Mouse (Mus musculus) MEL (cell line): Measurements from ENCODE around the gene Cfh. TPM values are rescaled to one million over a fixed set of nuclear protein-coding genes. Genes with fewer than 3 reads are reported as not detected.

ENCODE experiments used
- DNase-seq: peaks from one replicate; pipeline ENCODE4 v3.0.0; 2011; ENCODE audit warnings: low read depth, low spot score
- H3K27ac ChIP-seq: 2 replicates; pipeline ENCODE4 v1.5.1; 2012; ENCODE audit warnings: low read depth, mild to moderate bottlenecking, control low read depth, low read length, moderate library complexity; ENCODE audit not compliant: control insufficient read depth
- H3K27me3 ChIP-seq, 2 experiments: fragments of 150-350 bp in 1 of 2; sonication (generic) in 1 of 2; 2 replicates each; pipeline ENCODE4 v1.6.1; 2012; ENCODE audit warnings: low read length in 2 of 2, mild to moderate bottlenecking in 2 of 2, improper control_type of control experiment in 1 of 2, moderate library complexity in 1 of 2; ENCODE audit not compliant: insufficient read depth in 2 of 2, control insufficient read depth in 1 of 2
- H3K36me3 ChIP-seq, 2 experiments: 2 replicates each; pipeline ENCODE4 v1.6.1; 2012 to 2014; ENCODE audit warnings: low read length in 2 of 2, improper control_type of control experiment in 1 of 2, inconsistent platforms in 1 of 2, mild to moderate bottlenecking in 1 of 2; ENCODE audit not compliant: insufficient read depth in 2 of 2, control insufficient read depth in 1 of 2
- H3K4me1 ChIP-seq, 2 experiments: fragments of 150-350 bp in 1 of 2; sonication (generic) in 1 of 2; 2 replicates each; pipeline ENCODE4 v1.6.1; 2012; ENCODE audit warnings: low read length in 2 of 2, improper control_type of control experiment in 1 of 2, mild to moderate bottlenecking in 1 of 2; ENCODE audit not compliant: insufficient read depth in 2 of 2, control insufficient read depth in 1 of 2
- H3K4me3 ChIP-seq, 2 experiments: fragments of 150-350 bp in 1 of 2; sonication (generic) in 1 of 2; 2 replicates each; pipeline ENCODE4 v1.5.1; 2012; ENCODE audit warnings: low read depth in 2 of 2, low read length in 2 of 2, mild to moderate bottlenecking in 2 of 2, moderate library complexity in 2 of 2, control low read depth in 1 of 2, improper control_type of control experiment in 1 of 2; ENCODE audit not compliant: control insufficient read depth in 1 of 2, insufficient read depth in 1 of 2
- H3K79me2 ChIP-seq: 2 replicates; pipeline ENCODE4 v1.6.1; 2012; ENCODE audit warnings: mild to moderate bottlenecking, low read length, moderate library complexity; ENCODE audit not compliant: control insufficient read depth, poor library complexity, insufficient read depth
- H3K9ac ChIP-seq: 2 replicates; pipeline ENCODE4 v1.6.1; 2012; ENCODE audit warnings: low read depth, mild to moderate bottlenecking, control low read depth, low read length, moderate library complexity; ENCODE audit not compliant: control insufficient read depth, poor library complexity, severe bottlenecking
- H3K9me3 ChIP-seq: fragments of 150-350 bp; sonication (generic); replicated peaks from 2 replicates; pipeline ENCODE4 v1.6.1; 2012; ENCODE audit warnings: mild to moderate bottlenecking, low read length, improper control_type of control experiment, moderate library complexity; ENCODE audit not compliant: insufficient read depth
- CHD1 ChIP-seq: IDR thresholded peaks from 2 replicates; pipeline ENCODE4 v1.6.1; 2012; ENCODE audit warnings: low read depth, mild to moderate bottlenecking, inconsistent platforms, low read length, improper control_type of control experiment
- CHD2 ChIP-seq: IDR thresholded peaks from 2 replicates; pipeline ENCODE4 v1.6.1; 2011; ENCODE audit warnings: low read length, improper control_type of control experiment
- CTCF ChIP-seq, 3 experiments: IDR thresholded peaks in 2 of 3; conservative IDR thresholded peaks in 1 of 3; 2 replicates each; pipeline ENCODE4 v1.5.1; 2011 to 2012; ENCODE audit warnings: low read length in 3 of 3, low read depth in 2 of 3, mild to moderate bottlenecking in 2 of 3, improper control_type of control experiment in 1 of 3, inconsistent platforms in 1 of 3, mixed read lengths in 1 of 3, moderate library complexity in 1 of 3; ENCODE audit not compliant: control insufficient read depth in 1 of 3, insufficient read depth in 1 of 3, poor library complexity in 1 of 3, severe bottlenecking in 1 of 3
- E2F4 ChIP-seq: IDR thresholded peaks from 2 replicates; pipeline ENCODE4 v1.6.1; 2011; ENCODE audit warnings: low read depth, low read length, improper control_type of control experiment, borderline replicate concordance
- ELF1 ChIP-seq: IDR thresholded peaks from 2 replicates; pipeline ENCODE4 v1.6.1; 2014; ENCODE audit warnings: low read depth, mild to moderate bottlenecking, inconsistent platforms, low read length, improper control_type of control experiment, moderate library complexity
- EP300 ChIP-seq, 2 experiments: IDR thresholded peaks; 2 replicates each; pipeline ENCODE4 v1.6.1; 2011; ENCODE audit warnings: improper control_type of control experiment in 2 of 2, low read length in 2 of 2, low read depth in 1 of 2, mild to moderate bottlenecking in 1 of 2
- ETS1 ChIP-seq: IDR thresholded peaks from 2 replicates; pipeline ENCODE4 v1.6.1; 2012; ENCODE audit warnings: low read depth, mild to moderate bottlenecking, inconsistent platforms, low read length, improper control_type of control experiment, moderate library complexity
- GABPA ChIP-seq: IDR thresholded peaks from 2 replicates; pipeline ENCODE4 v1.6.1; 2012; ENCODE audit warnings: low read depth, mild to moderate bottlenecking, inconsistent platforms, low read length, improper control_type of control experiment, moderate library complexity
- MXI1 ChIP-seq: IDR thresholded peaks from 2 replicates; pipeline ENCODE4 v1.6.1; 2011; ENCODE audit warnings: mild to moderate bottlenecking, low read depth, low read length, improper control_type of control experiment
- MYB ChIP-seq: IDR thresholded peaks from 2 replicates; pipeline ENCODE4 v1.6.1; 2011; ENCODE audit warnings: mild to moderate bottlenecking, low read depth, low read length, improper control_type of control experiment
- MYC ChIP-seq: IDR thresholded peaks from 2 replicates; pipeline ENCODE4 v1.6.1; 2011; ENCODE audit warnings: low read depth, mild to moderate bottlenecking, low read length, improper control_type of control experiment, moderate library complexity
- NRF1 ChIP-seq: IDR thresholded peaks from 2 replicates; pipeline ENCODE4 v1.6.1; 2014; ENCODE audit warnings: low read depth, mild to moderate bottlenecking, inconsistent platforms, low read length, improper control_type of control experiment, moderate library complexity; ENCODE audit not compliant: poor library complexity, insufficient read depth, severe bottlenecking
- POLR2A ChIP-seq, 2 experiments: IDR thresholded peaks; 2 replicates each; pipeline ENCODE4 v1.6.1; 2011 to 2012; ENCODE audit warnings: low read length in 2 of 2, mild to moderate bottlenecking in 2 of 2, control low read depth in 1 of 2, improper control_type of control experiment in 1 of 2, low read depth in 1 of 2, moderate library complexity in 1 of 2; ENCODE audit not compliant: control insufficient read depth in 1 of 2, insufficient read depth in 1 of 2, poor library complexity in 1 of 2
- POLR2AphosphoS2 ChIP-seq: IDR thresholded peaks from 2 replicates; pipeline ENCODE4 v1.6.1; 2011; ENCODE audit warnings: low read length, improper control_type of control experiment
- POLR2AphosphoS5 ChIP-seq: IDR thresholded peaks from 2 replicates; pipeline ENCODE4 v1.6.1; 2012; ENCODE audit warnings: low read depth, borderline replicate concordance, mild to moderate bottlenecking, inconsistent platforms, low read length, moderate library complexity, mixed read lengths
- RAD21 ChIP-seq: IDR thresholded peaks from 2 replicates; pipeline ENCODE4 v1.6.1; 2011; ENCODE audit warnings: mild to moderate bottlenecking, low read depth, low read length, improper control_type of control experiment
- RCOR1 ChIP-seq: IDR thresholded peaks from 2 replicates; pipeline ENCODE4 v1.6.1; 2012; ENCODE audit warnings: low read depth, mild to moderate bottlenecking, inconsistent platforms, low read length, improper control_type of control experiment
- SMC3 ChIP-seq: IDR thresholded peaks from 2 replicates; pipeline ENCODE4 v1.6.1; 2011; ENCODE audit warnings: low read depth, low read length, improper control_type of control experiment
- TBP ChIP-seq: IDR thresholded peaks from 2 replicates; pipeline ENCODE4 v1.8.0; 2011; ENCODE audit warnings: low read depth, low read length, improper control_type of control experiment
- TCF12 ChIP-seq: IDR thresholded peaks from 2 replicates; pipeline ENCODE4 v1.6.1; 2014; ENCODE audit warnings: low read depth, mild to moderate bottlenecking, inconsistent platforms, low read length, improper control_type of control experiment, moderate library complexity
- USF1 ChIP-seq: IDR thresholded peaks from 2 replicates; pipeline ENCODE4 v1.6.1; 2014; ENCODE audit warnings: low read depth, mild to moderate bottlenecking, inconsistent platforms, low read length, improper control_type of control experiment, moderate library complexity
- USF2 ChIP-seq, 2 experiments: IDR thresholded peaks; 2 replicates each; pipeline ENCODE4 v1.6.1; 2011 to 2012; ENCODE audit warnings: improper control_type of control experiment in 2 of 2, low read length in 2 of 2, borderline replicate concordance in 1 of 2, inconsistent platforms in 1 of 2, low read depth in 1 of 2, mild to moderate bottlenecking in 1 of 2; ENCODE audit not compliant: insufficient read depth in 1 of 2
- ZKSCAN1 ChIP-seq: IDR thresholded peaks from 2 replicates; pipeline ENCODE4 v1.6.1; 2012; ENCODE audit warnings: low read depth, mild to moderate bottlenecking, inconsistent platforms, low read length, improper control_type of control experiment, moderate library complexity
- ZMIZ1 ChIP-seq: IDR thresholded peaks from 2 replicates; pipeline ENCODE4 v1.6.1; 2012; ENCODE audit warnings: low read depth, mild to moderate bottlenecking, inconsistent platforms, low read length, improper control_type of control experiment, moderate library complexity
- polyA plus RNA-seq, 2 experiments: library from polyadenylated mRNA; stranded (reverse) in 1 of 2; unstranded in 1 of 2; fragments of >175 nt in 1 of 2; fragments of >200 nt in 1 of 2; gene quantifications; 2 replicates each; pipeline versions ENCODE4 v1.2.1 to v1.2.4; 2012; ENCODE audit warnings: low replicate concordance in 2 of 2, low read depth in 1 of 2; ENCODE audit not compliant: insufficient read length in 2 of 2, insufficient read depth in 1 of 2, missing spikeins in 1 of 2
- total RNA-seq: library from RNA; depleted of rRNA; stranded (reverse); fragments of 300-350 nt; gene quantifications from 2 replicates; pipeline ENCODE4 v1.2.3, GENCODE M21; 2012

The Cfh gene
- total and polyA plus RNA-seq, 3 experiments = not detected

DNA sequence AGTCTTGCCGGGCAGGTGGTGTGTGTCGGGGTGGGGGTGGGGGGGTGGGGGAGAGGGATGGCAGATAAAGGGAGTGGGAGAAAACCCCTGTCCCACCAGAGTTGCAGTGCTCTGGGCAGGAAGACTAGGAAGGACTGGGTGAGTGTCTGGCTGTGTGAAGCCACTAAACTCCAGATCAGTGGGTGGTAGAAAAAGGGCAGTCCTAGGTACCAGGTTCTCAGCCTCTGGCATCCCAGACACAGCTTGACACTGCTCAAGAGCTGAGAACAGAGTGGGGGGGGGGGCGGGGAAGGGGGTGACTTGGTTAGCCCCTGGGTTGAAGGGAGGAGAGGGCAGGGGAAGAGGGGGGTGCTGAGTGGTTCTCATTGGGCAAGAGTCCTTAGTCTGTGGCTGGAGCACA, 24.6 kb downstream of the Cfh start:
- no peak overlapping the region for H3K9ac ChIP-seq
- no peaks in the 10 kb centered on the region for H3K4me1 ChIP-seq
- no peaks in the 10 kb centered on the region for H3K36me3 ChIP-seq
- no peak overlapping the region for H3K4me3 ChIP-seq
- no peaks in the 10 kb centered on the region for H3K27me3 ChIP-seq
- no peaks in the 10 kb centered on the region for H3K9me3 ChIP-seq
- no peak overlapping the region for H3K27ac ChIP-seq
- no peak for DNase-seq
- TF ChIP-seq CHD2 (no peak), SMC3 (no peak), RCOR1 (no peak), MYB (no peak), NRF1 (no peak), USF2 (IDR thresholded peaks at IDR 0.05; ENCODE audit: borderline replicate concordance in 1 of 2, insufficient read depth in 1 of 2, low read depth in 1 of 2, low read length in 2 of 2) (no peak), ETS1 (no peak), EP300 (IDR thresholded peaks at IDR 0.05; ENCODE audit: low read depth in 1 of 2, low read length in 2 of 2) (no peak)
- no peaks in the 10 kb centered on the region for H3K79me2 ChIP-seq

DNA sequence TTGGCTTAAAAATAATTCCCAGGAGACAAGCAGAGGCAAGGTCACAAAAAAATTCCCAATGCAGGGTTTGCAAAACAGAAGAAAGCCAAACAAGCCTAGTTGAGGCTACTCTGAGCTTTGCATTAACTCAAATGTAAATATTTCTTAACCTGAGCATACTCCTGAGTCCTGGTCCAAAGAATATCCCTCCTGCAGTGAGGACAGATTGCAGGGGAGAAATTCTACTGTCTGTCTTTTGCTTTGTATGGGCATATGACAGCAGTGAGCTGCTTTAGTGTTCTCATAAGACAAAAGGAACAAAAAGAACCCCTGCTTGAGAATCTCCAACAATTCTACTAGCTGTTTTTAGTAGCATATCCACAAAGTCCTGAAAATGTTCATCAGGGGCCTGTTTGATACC, 114.1 kb downstream of the Cfh start:
- H3K9ac ChIP-seq = no peak overlapping the region
- DNase-seq = no peak
- no peaks in the 10 kb centered on the region for H3K4me1 ChIP-seq
- no peaks in the 10 kb centered on the region for H3K79me2 ChIP-seq
- TF ChIP-seq NRF1 (no peak), POLR2AphosphoS2 (no peak), ETS1 (no peak), E2F4 (no peak), ELF1 (no peak), GABPA (no peak), TBP (no peak), MYC (no peak), RAD21 (no peak), POLR2A (IDR thresholded peaks at IDR 0.05; ENCODE audit: control insufficient read depth in 1 of 2, insufficient read depth in 1 of 2, low read depth in 1 of 2, low read length in 2 of 2, poor library complexity in 1 of 2) (no peak), MXI1 (no peak), CHD1 (no peak), TCF12 (no peak), ZKSCAN1 (no peak), POLR2AphosphoS5 (no peak), SMC3 (no peak), USF1 (no peak), ZMIZ1 (no peak), CTCF (IDR thresholded peaks at IDR 0.05 in 2 of 3, conservative IDR thresholded peaks at IDR 0.05 in 1 of 3; ENCODE audit: control insufficient read depth in 1 of 3, insufficient read depth in 1 of 3, low read depth in 2 of 3, low read length in 3 of 3, poor library complexity in 1 of 3, severe bottlenecking in 1 of 3) (no peak)
- TF ChIP-seq, all 39 proteins: peak for 0
- Histone ChIP-seq H3K9me3 (no peaks in the 10 kb centered on the region), H3K27me3 (no peaks in the 10 kb centered on the region), H3K4me3 (no peak overlapping the region), H3K27ac (no peak overlapping the region), H3K36me3 (no peaks in the 10 kb centered on the region)
